Mouse (Mus musculus): ENCODE data around the gene Ptpa.
A peak's percentile ranks its signal among the peaks of the same experiment; 100 is the strongest.

- TF ChIP-seq POLR2A (IDR thresholded peaks at IDR 0.05; ENCODE audit: low read depth, low read length) (peak; percentile 47), CTCF (conservative IDR thresholded peaks at IDR 0.05; ENCODE audit: insufficient read depth, insufficient read length, low read depth, low read length) (no peak)
These were observed 26.0 kb downstream of the Ptpa start for GRCm38 (mm10) chr2:30441518-30442497.
